Mouse (Mus musculus) myocyte (in vitro differentiated cells): ENCODE data around the gene Asic2. TPM values are rescaled to one million over a fixed set of nuclear protein-coding genes. Genes with fewer than 3 reads are reported as not detected.

Source experiments
- H3K27me3 ChIP-seq: one replicate; pipeline ENCODE4 v1.6.1; 2011; ENCODE audit not compliant: control insufficient read depth, insufficient read depth, insufficient read length
- H3K36me3 ChIP-seq: one replicate; pipeline ENCODE4 v1.6.1; 2011; ENCODE audit not compliant: control insufficient read depth, insufficient read depth
- H3K4me2 ChIP-seq: one replicate; pipeline ENCODE4 v1.6.1; 2011; ENCODE audit warnings: low read depth, control low read depth
- H3K4me3 ChIP-seq: one replicate; pipeline ENCODE4 v1.5.1; 2011; ENCODE audit warnings: mild to moderate bottlenecking, control low read depth, moderate library complexity
- H3K79me2 ChIP-seq: one replicate; pipeline ENCODE4 v1.6.1; 2011; ENCODE audit not compliant: control insufficient read depth, insufficient read depth
- H3ac ChIP-seq: one replicate; pipeline ENCODE4 v1.6.1; 2011; ENCODE audit not compliant: control insufficient read depth, insufficient read length
- CEBPB ChIP-seq: IDR thresholded peaks from 2 replicates; pipeline ENCODE4 v1.6.1; 2011; ENCODE audit warnings: mild to moderate bottlenecking, moderate library complexity; ENCODE audit not compliant: poor library complexity, insufficient read depth, severe bottlenecking
- E2F4 ChIP-seq: IDR thresholded peaks from one replicate; pipeline ENCODE4 v1.6.1; 2011; ENCODE audit warnings: mild to moderate bottlenecking, control low read depth, moderate library complexity; ENCODE audit not compliant: insufficient read depth
- MAX ChIP-seq: IDR thresholded peaks from one replicate; pipeline ENCODE4 v1.6.1; 2011; ENCODE audit warnings: low read depth, mild to moderate bottlenecking, control low read depth
- MYOD1 ChIP-seq, 3 experiments: IDR thresholded peaks; one replicate each; pipeline ENCODE4 v1.6.1; 2011; ENCODE audit warnings: control low read depth in 2 of 3, low read depth in 2 of 3, mild to moderate bottlenecking in 2 of 3, moderate library complexity in 1 of 3; ENCODE audit not compliant: insufficient read length in 2 of 3, control insufficient read depth in 1 of 3
- MYOG ChIP-seq, 3 experiments: IDR thresholded peaks; one replicate each; pipeline ENCODE4 v1.6.1; 2011; ENCODE audit warnings: control low read depth in 2 of 3, low read depth in 2 of 3, mild to moderate bottlenecking in 2 of 3; ENCODE audit not compliant: insufficient read length in 2 of 3, control insufficient read depth in 1 of 3, insufficient read depth in 1 of 3
- POLR2A ChIP-seq: IDR thresholded peaks from one replicate; pipeline ENCODE4 v1.6.1; 2011; ENCODE audit warnings: low read depth, mild to moderate bottlenecking, control low read depth, moderate library complexity; ENCODE audit not compliant: insufficient read length
- POLR2AphosphoS2 ChIP-seq: IDR thresholded peaks from one replicate; pipeline ENCODE4 v1.6.1; 2011; ENCODE audit warnings: low read depth, control low read depth; ENCODE audit not compliant: insufficient read length
- REST ChIP-seq: IDR thresholded peaks from one replicate; pipeline ENCODE4 v1.6.1; 2011; ENCODE audit warnings: mild to moderate bottlenecking, control low read depth, moderate library complexity; ENCODE audit not compliant: insufficient read depth, insufficient read length
- SRF ChIP-seq: IDR thresholded peaks from one replicate; pipeline ENCODE4 v1.6.1; 2011; ENCODE audit warnings: low read depth; ENCODE audit not compliant: control insufficient read depth, insufficient read length
- TCF12 ChIP-seq: IDR thresholded peaks from one replicate; pipeline ENCODE4 v1.6.1; 2011; ENCODE audit warnings: mild to moderate bottlenecking, control low read depth; ENCODE audit not compliant: poor library complexity, insufficient read depth, severe bottlenecking
- TCF3 ChIP-seq: IDR thresholded peaks from one replicate; pipeline ENCODE4 v1.6.1; 2011; ENCODE audit warnings: low read depth, control low read depth; ENCODE audit not compliant: insufficient read length
- USF1 ChIP-seq: IDR thresholded peaks from one replicate; pipeline ENCODE4 v1.6.1; 2011; ENCODE audit warnings: low read depth, mild to moderate bottlenecking, control low read depth, moderate library complexity
- polyA plus RNA-seq: library from polyadenylated mRNA; unstranded; fragments of >200 nt; fragmentation: generic; extraction: Trizol; gene quantifications from one replicate; pipeline ENCODE4 v1.2.1, GENCODE M21; 2012; ENCODE audit warnings: missing spikeins

Asic2 gene
- polyA plus RNA-seq, 1 experiment, result not detected

- no peak for TF ChIP-seq POLR2A
- Histone ChIP-seq H3K36me3 (no peaks in the 10 kb centered on the region), H3K27me3 (peaks cover 19% of the 10 kb centered on the region), H3ac (no peak overlapping the region), H3K4me2 (no peak overlapping the region), H3K4me3 (no peak overlapping the region), H3K79me2 (no peaks in the 10 kb centered on the region)
Observed at GRCm38 (mm10) chr11:81065386-81065785, 902.9 kb downstream of the Asic2 start.

- no peak overlapping the region for H3ac ChIP-seq
- H3K79me2 ChIP-seq, result no peaks in the 10 kb centered on the region
- H3K4me2 ChIP-seq, result no peak overlapping the region
- no peak overlapping the region for H3K4me3 ChIP-seq
- peaks cover 6% of the 10 kb centered on the region for H3K27me3 ChIP-seq
- TF ChIP-seq REST (no peak), POLR2AphosphoS2 (no peak), TCF12 (no peak), POLR2A (no peak)
- H3K36me3 ChIP-seq, result no peaks in the 10 kb centered on the region
Observed at GRCm38 (mm10) chr11:81064006-81064405, 904.3 kb downstream of the Asic2 start.

DNA sequence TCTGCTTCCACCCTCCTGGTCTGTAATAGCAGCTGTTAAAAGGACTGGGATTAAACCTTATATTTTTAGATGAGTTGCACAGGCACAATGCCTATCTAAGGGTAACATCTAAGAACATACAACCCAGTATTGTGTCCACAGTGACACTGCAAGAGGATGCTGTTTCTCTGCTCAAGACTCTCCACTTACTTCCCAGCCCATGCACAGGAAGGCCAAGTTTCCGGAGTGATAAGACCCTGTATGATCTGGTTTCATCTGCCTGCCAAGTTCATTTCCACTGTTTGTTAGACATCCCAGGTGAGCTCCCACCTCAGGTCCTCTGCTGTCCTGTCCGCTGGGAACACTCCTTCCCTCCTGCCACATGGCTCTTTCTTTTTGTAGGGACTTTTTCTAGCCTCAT, 908.2 kb downstream of the Asic2 start:
- no peak overlapping the region for H3ac ChIP-seq
- TF ChIP-seq E2F4 (no peak), MYOD1 (IDR thresholded peaks at IDR 0.05; ENCODE audit: control insufficient read depth in 1 of 3, insufficient read length in 2 of 3, low read depth in 2 of 3) (no peak), MYOG (IDR thresholded peaks at IDR 0.05; ENCODE audit: control insufficient read depth in 1 of 3, insufficient read depth in 1 of 3, insufficient read length in 2 of 3, low read depth in 2 of 3) (no peak), CEBPB (no peak)
- H3K4me2 ChIP-seq, result no peak overlapping the region
- no peaks in the 10 kb centered on the region for H3K79me2 ChIP-seq
- H3K4me3 ChIP-seq, result no peak overlapping the region
- H3K36me3 ChIP-seq, result no peaks in the 10 kb centered on the region
- peaks cover 4% of the 10 kb centered on the region for H3K27me3 ChIP-seq

DNA sequence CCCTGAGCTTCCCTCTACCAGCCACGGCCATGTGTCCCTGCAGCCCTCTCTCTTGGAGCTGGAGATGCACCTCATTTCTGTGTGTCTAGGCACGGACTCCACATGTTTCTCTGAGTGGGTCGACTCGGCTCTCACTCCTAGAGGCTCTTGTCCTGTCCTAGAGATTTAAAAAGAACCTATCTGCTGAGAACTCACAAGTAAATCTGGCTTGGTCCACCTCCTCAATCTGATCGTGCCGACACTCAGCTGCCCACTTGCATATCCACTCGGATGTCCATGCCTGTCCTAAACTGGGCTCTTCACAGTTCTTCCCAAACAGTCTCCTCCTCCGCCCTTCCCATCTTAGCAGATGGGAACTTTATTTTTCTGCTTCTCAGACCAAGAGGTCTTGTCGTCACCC, 908.7 kb downstream of the Asic2 start:
- H3K79me2 ChIP-seq, result no peaks in the 10 kb centered on the region
- H3K27me3 ChIP-seq, result no peaks in the 10 kb centered on the region
- no peaks in the 10 kb centered on the region for H3K36me3 ChIP-seq
- no peak overlapping the region for H3K4me2 ChIP-seq
- TF ChIP-seq TCF3, result no peak
- no peak for TF ChIP-seq POLR2AphosphoS2
- TF ChIP-seq E2F4, result no peak
- no peak for TF ChIP-seq CEBPB
- TF ChIP-seq USF1, result no peak
- no peak for TF ChIP-seq MAX
- no peak for TF ChIP-seq REST
- no peak for TF ChIP-seq MYOD1 (IDR thresholded peaks at IDR 0.05; ENCODE audit: control insufficient read depth in 1 of 3, insufficient read length in 2 of 3, low read depth in 2 of 3)
- no peak for TF ChIP-seq MYOG (IDR thresholded peaks at IDR 0.05; ENCODE audit: control insufficient read depth in 1 of 3, insufficient read depth in 1 of 3, insufficient read length in 2 of 3, low read depth in 2 of 3)
- no peak overlapping the region for H3K4me3 ChIP-seq
- H3ac ChIP-seq, result no peak overlapping the region

DNA sequence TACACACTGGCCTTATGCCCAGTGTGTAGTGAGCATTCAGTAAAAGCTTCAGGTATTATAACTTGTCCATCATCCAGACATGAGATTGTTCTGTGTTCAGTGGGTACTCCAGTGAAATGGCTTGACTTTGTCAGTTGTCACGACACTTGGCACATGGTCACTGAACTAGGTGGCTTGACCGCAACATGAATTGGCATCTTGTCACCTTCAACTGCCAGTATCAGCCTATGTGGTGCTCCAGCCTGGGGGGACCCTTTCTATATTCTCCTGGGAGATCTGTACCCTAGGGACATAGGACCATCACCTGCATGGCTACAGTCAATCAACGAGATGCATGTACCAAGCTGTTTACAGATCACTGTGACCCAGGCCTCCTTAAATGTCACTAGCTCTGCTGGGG, 910.8 kb downstream of the Asic2 start:
- Histone ChIP-seq H3K4me3 (no peak overlapping the region), H3K27me3 (no peaks in the 10 kb centered on the region), H3K4me2 (no peak overlapping the region), H3ac (no peak overlapping the region), H3K36me3 (no peaks in the 10 kb centered on the region), H3K79me2 (no peaks in the 10 kb centered on the region)
- TF ChIP-seq MYOG (IDR thresholded peaks at IDR 0.05; ENCODE audit: control insufficient read depth in 1 of 3, insufficient read depth in 1 of 3, insufficient read length in 2 of 3, low read depth in 2 of 3), result no peak
- TF ChIP-seq SRF, result no peak
- no peak for TF ChIP-seq CEBPB
- no peak for TF ChIP-seq TCF12
- no peak for TF ChIP-seq TCF3
- TF ChIP-seq POLR2AphosphoS2, result no peak
- no peak for TF ChIP-seq REST
- no peak for TF ChIP-seq MYOD1 (IDR thresholded peaks at IDR 0.05; ENCODE audit: control insufficient read depth in 1 of 3, insufficient read length in 2 of 3, low read depth in 2 of 3)
- no peak for TF ChIP-seq USF1
- no peak for TF ChIP-seq POLR2A
- TF ChIP-seq MAX, result no peak
- TF ChIP-seq E2F4, result no peak

- Histone ChIP-seq H3K4me3 (no peak overlapping the region), H3K4me2 (no peak overlapping the region), H3K36me3 (no peaks in the 10 kb centered on the region), H3K27me3 (no peaks in the 10 kb centered on the region), H3ac (no peak overlapping the region), H3K79me2 (no peaks in the 10 kb centered on the region)
- TF ChIP-seq POLR2AphosphoS2, result no peak
- TF ChIP-seq SRF, result no peak
- TF ChIP-seq MAX, result no peak
- no peak for TF ChIP-seq CEBPB
- TF ChIP-seq TCF3, result no peak
- TF ChIP-seq TCF12, result no peak
- TF ChIP-seq MYOG (IDR thresholded peaks at IDR 0.05; ENCODE audit: control insufficient read depth in 1 of 3, insufficient read depth in 1 of 3, insufficient read length in 2 of 3, low read depth in 2 of 3), result no peak
- TF ChIP-seq E2F4, result no peak
- no peak for TF ChIP-seq USF1
- TF ChIP-seq MYOD1 (IDR thresholded peaks at IDR 0.05; ENCODE audit: control insufficient read depth in 1 of 3, insufficient read length in 2 of 3, low read depth in 2 of 3), result no peak
- no peak for TF ChIP-seq REST
- no peak for TF ChIP-seq POLR2A
Observed at GRCm38 (mm10) chr11:81056776-81057175, 911.5 kb downstream of the Asic2 start.
